Mouse (Mus musculus): Measurements from ENCODE around the gene Erich3.
"Not testable (repeated sequence)": the region's sequence is repeated elsewhere in the genome, so short reads cannot be mapped to it uniquely, and the experiment has no call there.

The Erich3 gene

GRCm38 (mm10) chr3:154663545-154663944 lies at the start of gene Erich3:
Gene Erich3, plus strand, starts transcription at chr3:154663859.
- in situ Hi-C loops (cut with MboI; ENCODE audit: unreplicated experiment in 2 of 2) = no loop called here

GRCm38 (mm10) chr3:154614771-154615170 lies 48.9 kb upstream of the Erich3 start:
- in situ Hi-C loops (cut with MboI; ENCODE audit: unreplicated experiment in 2 of 2) = no loop called here

- in situ Hi-C loops (cut with MboI; ENCODE audit: unreplicated experiment in 2 of 2) = no loop called here
Measured at GRCm38 (mm10) chr3:154615304-154615703, 48.4 kb upstream of the Erich3 start.

- in situ Hi-C loops (cut with MboI; ENCODE audit: unreplicated experiment in 2 of 2) = no loop called here
Measured at GRCm38 (mm10) chr3:154616106-154616505, 47.6 kb upstream of the Erich3 start.

GRCm38 (mm10) chr3:154628284-154628683 lies 35.4 kb upstream of the Erich3 start:
- in situ Hi-C loops (cut with MboI; ENCODE audit: unreplicated experiment in 2 of 2) = no loop called here

GRCm38 (mm10) chr3:154631281-154631680 lies 32.4 kb upstream of the Erich3 start:
- in situ Hi-C loops (cut with MboI; ENCODE audit: unreplicated experiment in 2 of 2) = not testable (repeated sequence)

GRCm38 (mm10) chr3:154633091-154633490 lies 30.6 kb upstream of the Erich3 start:
- in situ Hi-C loops (cut with MboI; ENCODE audit: unreplicated experiment in 2 of 2) = no loop called here

GRCm38 (mm10) chr3:154646638-154647442 lies 16.8 kb upstream of the Erich3 start:
- in situ Hi-C loops (cut with MboI; ENCODE audit: unreplicated experiment in 2 of 2) = no loop called here

- in situ Hi-C loops (cut with MboI; ENCODE audit: unreplicated experiment in 2 of 2) = no loop called here
Measured at GRCm38 (mm10) chr3:154647443-154647780, 16.2 kb upstream of the Erich3 start.

- in situ Hi-C loops (cut with MboI; ENCODE audit: unreplicated experiment in 2 of 2) = no loop called here
Measured at GRCm38 (mm10) chr3:154649411-154650285, 14.0 kb upstream of the Erich3 start.

GRCm38 (mm10) chr3:154651192-154651821 lies 12.4 kb upstream of the Erich3 start:
- in situ Hi-C loops (cut with MboI; ENCODE audit: unreplicated experiment in 2 of 2) = no loop called here

- in situ Hi-C loops (cut with MboI; ENCODE audit: unreplicated experiment in 2 of 2) = no loop called here
Measured at GRCm38 (mm10) chr3:154652581-154653420, 10.9 kb upstream of the Erich3 start.

GRCm38 (mm10) chr3:154653454-154653853 lies 10.2 kb upstream of the Erich3 start:
- in situ Hi-C loops (cut with MboI; ENCODE audit: unreplicated experiment in 2 of 2) = no loop called here

- in situ Hi-C loops (cut with MboI; ENCODE audit: unreplicated experiment in 2 of 2) = no loop called here
Measured at GRCm38 (mm10) chr3:154654284-154654683, 9.4 kb upstream of the Erich3 start.

- in situ Hi-C loops (cut with MboI; ENCODE audit: unreplicated experiment in 2 of 2) = no loop called here
Measured at GRCm38 (mm10) chr3:154654901-154655300, 8.8 kb upstream of the Erich3 start.

- in situ Hi-C loops (cut with MboI; ENCODE audit: unreplicated experiment in 2 of 2) = no loop called here
Measured at GRCm38 (mm10) chr3:154655711-154656110, 7.9 kb upstream of the Erich3 start.

GRCm38 (mm10) chr3:154663976-154664581 lies 420 bp downstream of the Erich3 start:
- in situ Hi-C loops (cut with MboI; ENCODE audit: unreplicated experiment in 2 of 2) = no loop called here

- in situ Hi-C loops (cut with MboI; ENCODE audit: unreplicated experiment in 2 of 2) = no loop called here
Measured at GRCm38 (mm10) chr3:154664636-154665035, 977 bp downstream of the Erich3 start.

- in situ Hi-C loops (cut with MboI; ENCODE audit: unreplicated experiment in 2 of 2) = no loop called here
Measured at GRCm38 (mm10) chr3:154668485-154668884, 4.8 kb downstream of the Erich3 start.

- in situ Hi-C loops (cut with MboI; ENCODE audit: unreplicated experiment in 2 of 2) = no loop called here
Measured at GRCm38 (mm10) chr3:154670584-154670983, 6.9 kb downstream of the Erich3 start.
